Mouse (Mus musculus): ENCODE results near the gene Nop56. TPM values are rescaled to one million over a fixed set of nuclear protein-coding genes. Genes with fewer than 3 reads are reported as not detected.

The Nop56 gene
- 322 and 360 TPM in 2 replicates for polyA plus RNA-seq (2015; fragmentation: Nextera tagmentation; extraction: Ambion mirVana)

DNA sequence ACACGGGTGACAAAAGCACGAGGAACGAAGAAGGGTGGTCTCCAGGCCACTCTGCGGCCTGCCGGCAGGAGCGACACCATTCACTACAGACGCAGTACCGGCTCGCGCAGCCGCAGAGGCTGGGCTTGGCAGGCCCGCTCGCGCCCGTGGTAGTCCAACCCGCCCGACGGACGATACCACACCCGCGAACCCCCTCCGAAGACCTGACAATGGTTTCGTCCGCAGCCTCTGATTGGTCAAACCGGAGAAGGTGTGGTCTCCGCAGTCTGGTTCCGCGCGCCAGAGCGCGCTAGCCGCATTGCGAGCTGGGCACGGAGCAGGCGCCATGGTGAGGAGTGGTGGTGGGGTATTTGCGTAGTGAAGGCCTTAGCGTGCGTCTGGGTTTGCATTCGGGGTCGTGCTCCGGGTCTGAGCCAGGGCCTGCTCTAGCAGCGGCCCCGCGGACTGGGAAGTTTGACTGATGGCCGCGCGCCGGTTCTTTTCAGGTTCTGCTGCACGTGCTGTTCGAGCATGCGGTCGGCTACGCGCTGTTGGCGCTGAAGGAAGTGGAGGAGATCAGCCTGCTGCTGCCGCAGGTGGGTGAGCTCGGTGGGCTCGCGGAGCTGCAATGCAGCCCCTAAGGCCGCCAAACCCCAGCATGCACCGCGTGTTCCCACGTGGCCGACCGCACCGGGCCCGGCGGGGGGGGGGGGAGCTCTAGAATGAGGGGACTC lies at the start of gene Nop56:
Gene Nop56, plus strand, starts transcription at position 282 of the 713 bp plus-strand sequence.
- peak; percentile 99 for DNase-seq (ENCODE audit: low spot score)

DNA sequence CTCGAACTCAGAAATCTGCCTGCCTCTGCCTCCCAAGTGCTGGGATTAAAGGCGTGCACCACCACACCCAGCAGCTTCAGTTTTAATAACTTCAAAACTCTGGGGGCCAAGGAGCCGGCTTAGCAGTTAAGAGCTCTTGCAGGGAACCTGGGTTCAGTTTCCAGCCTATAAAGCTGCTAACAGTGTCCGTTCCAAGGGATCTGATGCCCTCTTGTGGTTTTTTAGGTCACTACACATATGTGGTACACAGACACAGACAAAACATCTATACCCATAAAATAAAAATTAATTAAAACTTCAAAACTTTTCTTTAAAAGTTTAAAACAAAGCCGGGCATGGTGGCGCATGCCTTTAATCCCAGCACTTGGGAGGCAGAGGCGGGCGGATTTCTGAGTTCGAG lies 27.3 kb upstream of the Nop56 start:
- peak; percentile 51 for DNase-seq (ENCODE audit: low spot score)

DNA sequence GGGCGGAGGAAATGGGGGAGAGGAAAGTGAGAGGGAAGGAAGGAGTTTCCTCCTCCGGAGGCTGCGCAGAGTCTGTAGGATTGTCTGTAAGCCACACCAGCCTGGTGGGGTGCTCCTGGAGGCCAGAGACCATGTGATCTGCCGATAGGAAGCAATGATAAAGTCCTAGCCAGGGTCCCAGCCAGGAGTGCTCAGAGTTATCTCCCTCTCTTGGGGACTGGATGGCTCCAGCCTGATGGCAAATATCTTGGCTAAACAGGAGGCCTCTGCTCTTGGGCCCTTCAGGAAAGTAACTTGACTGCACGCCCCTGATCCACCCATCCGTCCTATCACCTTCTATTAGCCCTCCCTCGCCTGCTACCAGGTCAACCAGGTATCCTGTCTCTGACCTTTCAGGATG lies 26.0 kb upstream of the Nop56 start:
- no peak for DNase-seq (ENCODE audit: low spot score)

DNA sequence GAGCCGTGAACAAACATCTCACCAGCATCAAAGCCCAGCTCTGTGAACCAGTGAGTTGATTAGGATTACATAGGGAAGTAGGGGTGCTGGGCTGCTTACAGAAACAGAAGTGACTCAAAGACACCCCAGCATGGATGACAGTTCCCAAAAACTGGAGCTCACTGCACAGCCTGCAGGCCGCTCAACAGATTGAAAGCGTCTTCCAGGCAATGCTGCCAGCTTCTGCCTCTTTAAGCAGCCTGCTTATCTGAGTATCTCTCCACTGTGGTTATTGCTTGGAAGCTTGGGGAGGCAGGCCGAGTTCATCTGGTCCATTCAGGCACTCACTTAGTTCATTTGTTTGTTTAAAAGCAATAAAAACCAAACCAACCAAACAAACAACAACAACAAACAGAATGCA lies 17.5 kb upstream of the Nop56 start:
- DNase-seq (ENCODE audit: low spot score): no peak

DNA sequence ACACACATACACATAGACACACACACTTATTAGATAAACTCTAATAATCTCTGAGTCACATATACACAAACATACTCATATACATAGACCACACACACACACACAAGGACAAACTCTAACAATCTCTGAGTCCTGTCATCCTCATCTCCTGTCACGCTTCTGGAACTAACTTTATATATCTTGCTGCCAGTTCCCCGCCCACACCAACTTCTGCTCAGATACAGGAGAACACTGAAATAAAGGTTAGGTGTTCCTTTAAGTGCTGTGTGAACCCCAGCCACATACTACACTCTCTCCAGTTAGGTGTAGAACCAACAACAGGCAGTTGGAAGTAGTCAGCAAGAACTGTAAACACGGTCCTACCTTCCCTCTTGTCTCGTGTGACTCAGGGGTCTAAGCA lies 13.4 kb upstream of the Nop56 start:
- no peak for DNase-seq (ENCODE audit: low spot score)

DNA sequence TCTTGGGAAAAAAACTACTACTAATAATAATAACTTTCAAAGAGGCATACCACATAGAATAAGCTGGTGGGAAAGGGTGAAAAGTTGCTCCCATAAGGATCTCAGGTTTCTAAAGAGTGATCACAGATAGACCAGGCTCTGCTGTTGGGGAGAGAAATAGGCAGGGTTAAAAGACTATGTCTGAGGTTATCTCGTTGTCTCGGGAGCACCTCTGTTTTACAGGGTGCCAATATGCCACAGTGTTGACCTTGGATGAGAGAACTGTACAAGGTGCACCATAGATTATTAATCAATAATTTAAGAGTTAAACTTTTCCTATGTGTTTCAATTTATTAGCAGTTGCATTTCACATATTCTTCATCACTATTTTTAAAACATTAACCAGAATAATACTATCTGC lies 12.3 kb upstream of the Nop56 start:
- DNase-seq (ENCODE audit: low spot score): no peak

DNA sequence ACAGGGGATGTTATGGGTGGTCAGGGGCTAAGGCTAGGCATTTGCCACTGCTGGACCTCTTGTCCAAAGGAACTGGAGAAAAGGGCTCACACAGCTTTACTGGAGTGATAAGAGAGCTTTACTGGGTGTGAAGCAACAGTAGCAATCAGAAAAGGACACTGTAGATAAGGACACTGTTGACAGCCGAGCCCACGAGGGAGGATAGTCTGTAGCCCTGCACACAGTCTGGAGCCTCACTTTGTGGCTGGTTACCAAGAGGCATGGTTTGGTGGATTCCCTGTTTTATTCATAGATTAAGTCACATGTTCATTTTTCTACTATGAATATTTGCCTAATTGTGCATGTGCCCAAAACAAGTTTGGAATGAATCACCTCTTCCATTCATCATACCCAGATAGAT lies 11.8 kb upstream of the Nop56 start:
- DNase-seq (ENCODE audit: low spot score): no peak

DNA sequence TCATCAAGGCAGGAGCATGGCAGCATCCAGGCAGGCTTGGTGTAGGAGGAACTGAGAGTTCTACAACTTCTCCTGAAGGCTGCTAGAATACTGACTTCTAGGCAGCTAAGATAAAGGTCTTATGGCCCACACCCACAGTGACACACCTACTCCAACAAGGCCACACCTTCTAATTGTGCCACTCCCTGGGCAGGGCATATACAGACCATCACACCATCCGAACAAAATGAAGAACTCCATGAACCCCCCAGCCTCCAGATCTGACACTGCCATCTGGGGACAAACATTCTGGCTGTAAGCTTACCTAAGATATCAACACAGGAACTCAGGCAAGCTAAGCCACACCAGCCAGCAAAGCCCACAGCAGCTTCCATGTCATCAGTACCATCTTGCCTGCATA lies 8.7 kb upstream of the Nop56 start:
- no peak for DNase-seq (ENCODE audit: low spot score)

DNA sequence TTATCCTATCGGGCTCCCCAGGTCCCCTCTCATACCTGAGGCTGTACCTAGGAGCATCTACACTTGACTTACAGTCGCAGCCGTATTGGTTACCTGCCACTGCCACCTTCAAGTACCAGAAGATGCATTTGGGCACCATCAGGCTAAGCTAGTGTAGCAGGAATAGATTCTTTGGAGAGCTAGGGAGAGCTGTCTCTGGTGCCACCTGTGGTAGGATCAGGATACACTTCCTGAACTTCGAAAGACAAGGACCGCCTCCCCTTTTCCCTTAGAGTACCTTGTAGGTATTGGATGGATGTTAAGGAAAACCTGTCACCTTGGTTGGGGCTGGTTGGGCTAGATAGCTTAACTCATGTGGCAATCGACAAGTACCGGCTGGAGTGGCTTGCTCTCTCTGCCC lies 6.2 kb upstream of the Nop56 start:
- DNase-seq (ENCODE audit: low spot score): no peak

DNA sequence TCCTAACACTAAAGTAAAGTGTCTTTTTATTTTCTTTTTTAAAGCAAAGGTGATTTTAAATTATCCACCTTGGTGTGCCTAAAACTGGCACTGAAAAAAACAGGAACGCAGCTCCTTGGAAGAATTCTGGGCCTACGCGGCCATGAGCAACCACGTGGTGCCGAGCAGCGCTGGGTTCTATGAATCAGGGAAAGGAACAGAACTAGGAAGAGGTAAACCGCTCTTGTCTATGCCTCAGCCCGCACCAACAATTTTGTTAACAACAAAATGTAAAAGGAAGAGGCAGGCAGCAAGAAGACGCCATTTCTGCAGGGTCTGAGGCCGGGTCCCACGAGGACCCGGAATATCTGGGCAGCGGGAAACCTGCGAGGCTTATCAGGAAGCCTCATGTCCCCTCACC lies 498 bp upstream of the Nop56 start:
- DNase-seq (ENCODE audit: low spot score): no peak

DNA sequence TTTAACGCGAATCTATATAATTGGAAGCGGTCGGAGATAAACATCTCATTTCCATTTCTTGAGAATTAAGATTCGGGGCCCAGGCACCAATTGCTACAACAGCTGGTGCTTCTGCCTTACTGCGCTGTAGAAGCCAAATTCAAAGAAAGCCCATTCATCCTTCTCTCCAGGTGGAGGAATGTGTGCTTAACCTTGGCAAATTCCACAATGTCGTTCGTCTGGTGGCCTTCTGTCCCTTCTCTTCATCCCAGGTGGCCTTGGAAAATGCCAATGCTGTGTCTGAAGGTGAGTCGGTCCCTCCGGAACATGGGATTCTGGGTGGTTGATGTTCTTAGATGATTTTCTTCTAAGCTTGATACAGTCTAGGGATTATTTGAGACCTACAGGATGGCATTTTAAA lies 632 bp downstream of the Nop56 start:
- DNase-seq (ENCODE audit: low spot score): no peak

DNA sequence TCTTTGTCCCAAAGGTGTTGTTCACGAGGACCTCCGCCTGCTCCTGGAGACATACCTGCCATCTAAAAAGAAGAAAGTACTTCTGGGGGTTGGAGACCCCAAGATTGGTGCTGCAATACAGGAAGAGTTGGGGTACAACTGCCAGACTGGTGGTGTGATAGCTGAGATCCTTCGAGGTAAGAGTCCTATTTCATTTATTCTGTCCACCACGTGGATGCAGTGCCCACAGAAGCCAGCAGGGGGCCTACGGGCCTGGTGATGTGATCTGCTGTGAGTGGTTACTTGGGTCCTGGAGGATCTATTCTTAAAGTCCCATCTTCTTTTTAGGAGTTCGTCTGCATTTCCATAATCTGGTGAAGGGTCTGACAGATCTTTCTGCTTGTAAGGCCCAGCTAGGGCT lies 1.4 kb downstream of the Nop56 start:
- DNase-seq (ENCODE audit: low spot score): peak; percentile 71

DNA sequence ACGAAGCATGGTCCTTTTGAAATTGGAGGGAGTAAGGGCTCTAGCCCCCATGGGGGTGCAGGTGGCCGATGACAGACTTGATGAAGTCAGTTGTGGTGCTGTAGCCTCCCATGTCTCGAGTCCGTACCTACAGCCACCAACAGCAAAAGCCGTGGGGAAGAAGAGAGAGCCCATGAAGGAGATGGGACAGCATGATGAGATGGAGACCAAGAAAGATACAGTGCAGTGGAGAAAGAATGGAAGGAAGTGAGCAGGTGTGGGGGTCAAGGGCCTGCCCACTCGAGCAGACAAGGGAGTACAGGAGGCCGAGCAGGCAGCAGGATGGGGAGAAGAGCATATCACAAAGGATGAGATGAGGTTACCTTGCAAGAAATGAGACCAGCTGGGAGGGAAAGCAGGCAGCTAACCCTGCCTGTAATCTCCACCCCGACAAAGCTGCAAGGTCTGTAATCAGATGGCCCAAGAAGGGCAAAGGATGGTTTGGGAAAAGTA lies 5.4 kb downstream of the Nop56 start:
- no peak for DNase-seq (ENCODE audit: low spot score)

DNA sequence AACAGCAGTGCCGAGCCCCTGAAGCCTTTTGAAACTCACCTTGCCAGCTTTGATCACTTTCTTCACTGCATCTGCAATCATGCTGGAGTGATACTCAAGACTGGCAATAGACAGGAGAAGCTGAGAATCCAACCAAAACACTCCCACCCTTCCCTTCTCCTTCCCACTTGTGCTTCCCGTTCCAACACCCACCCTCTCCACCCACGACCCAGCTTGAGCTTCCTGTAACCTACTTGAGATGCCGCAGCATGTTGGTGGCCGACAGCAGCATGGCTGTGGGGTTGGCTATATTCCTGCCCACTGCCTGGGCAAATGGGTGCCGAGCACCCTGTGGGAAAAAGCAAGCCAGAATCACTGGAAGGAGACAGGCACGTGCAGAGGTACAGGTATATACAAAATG lies 6.0 kb downstream of the Nop56 start:
- no peak for DNase-seq (ENCODE audit: low spot score)

DNA sequence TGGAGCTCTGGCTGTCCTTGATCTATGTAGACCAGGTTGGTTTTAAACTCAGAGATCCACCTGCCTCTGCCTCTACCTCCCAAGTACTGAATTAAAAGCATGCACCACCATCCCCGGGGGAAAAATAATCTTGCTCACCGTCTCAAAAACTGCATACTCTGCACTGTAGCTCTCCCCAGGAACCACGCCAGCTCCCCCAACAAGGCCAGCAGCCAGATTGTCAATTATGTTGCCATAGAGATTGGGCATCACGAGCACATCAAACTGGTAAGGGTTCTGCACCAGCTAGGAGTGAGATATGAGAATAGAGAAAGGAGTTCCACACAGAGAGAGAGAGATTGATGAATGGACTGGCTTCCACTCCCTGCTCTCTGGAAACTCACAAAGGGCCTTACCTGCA lies 6.6 kb downstream of the Nop56 start:
- DNase-seq (ENCODE audit: low spot score): no peak

DNA sequence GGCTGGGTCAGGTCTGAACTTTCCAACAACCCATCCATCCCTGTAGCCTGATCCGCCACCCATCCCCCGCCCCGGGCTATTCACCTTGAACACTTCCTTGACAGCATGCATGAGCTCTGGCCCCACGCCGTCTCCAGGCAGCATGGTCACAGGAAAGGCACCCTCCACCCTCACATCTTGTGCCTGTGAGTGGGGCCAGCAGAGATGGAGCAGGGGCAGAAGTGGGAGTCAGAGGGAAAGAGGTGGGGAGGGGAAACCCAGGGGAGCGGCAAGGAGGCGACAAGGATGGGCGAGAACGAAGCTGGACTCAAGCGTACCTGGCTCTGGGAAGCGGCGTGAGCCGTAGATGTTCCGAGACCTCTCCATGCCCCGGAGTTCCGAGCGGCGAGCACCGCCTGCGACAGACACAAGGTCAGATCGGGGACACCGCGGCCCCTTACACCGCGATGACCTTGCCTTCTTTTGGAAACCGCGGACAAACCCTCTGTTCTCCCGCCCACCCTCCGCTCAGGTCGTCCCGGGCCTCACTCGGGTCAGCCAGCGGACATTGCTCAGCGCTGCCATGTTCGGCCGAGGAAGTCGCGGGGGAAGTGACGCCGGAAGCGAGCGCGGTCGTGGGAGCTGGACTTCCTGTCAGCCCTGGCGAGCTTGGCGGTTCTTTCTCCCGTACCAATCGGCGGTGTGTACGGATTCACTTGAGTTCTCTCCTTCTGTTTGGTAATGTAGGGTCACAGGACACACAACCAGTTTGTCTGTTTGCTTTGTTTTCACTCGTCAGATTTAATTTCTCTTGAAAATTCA lies 9.8 kb downstream of the Nop56 start, which contains the start of gene Idh3b:
Gene Idh3b, minus strand, starts transcription at position 694 of the 801 bp plus-strand sequence.
- peak; percentile 73 for DNase-seq (ENCODE audit: low spot score)

DNA sequence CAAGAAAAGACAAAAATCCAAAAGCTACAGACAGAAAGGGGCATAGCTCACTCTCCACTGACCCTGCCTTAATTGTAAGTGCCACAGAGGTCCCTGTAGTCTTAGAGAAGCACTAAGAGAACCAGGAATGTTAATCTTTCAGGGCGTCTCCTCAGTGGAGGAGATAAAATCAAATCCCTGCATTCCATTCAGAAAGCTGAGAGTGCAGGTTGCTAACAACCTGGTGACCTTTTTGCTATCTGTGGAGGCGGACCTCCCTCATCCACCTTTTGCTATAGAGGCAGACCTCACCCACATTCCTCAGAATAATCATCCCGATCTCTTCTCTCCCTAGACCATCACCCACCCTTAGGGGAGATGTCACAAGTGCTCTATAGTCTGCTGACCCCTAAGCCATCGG lies 14.9 kb downstream of the Nop56 start:
- no peak for DNase-seq (ENCODE audit: low spot score)

DNA sequence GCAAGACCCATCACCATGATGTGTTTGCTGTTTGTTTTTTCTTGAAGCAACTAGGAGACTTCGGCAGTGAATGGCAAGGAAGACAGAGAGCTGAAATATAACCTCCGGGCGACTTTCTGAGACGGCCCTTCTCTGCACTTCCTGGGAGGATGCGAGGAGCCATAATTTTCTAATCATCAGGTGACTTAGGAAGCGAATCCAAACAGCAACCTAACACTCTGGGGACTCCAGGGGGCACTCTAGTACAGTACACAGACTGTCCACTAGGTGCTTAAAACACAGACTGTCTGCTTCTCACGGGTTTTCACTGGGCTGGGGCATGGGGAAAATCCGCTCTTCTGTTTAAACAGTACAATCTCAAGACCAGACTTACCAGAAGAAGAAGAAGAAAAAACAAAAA lies 17.2 kb downstream of the Nop56 start:
- DNase-seq (ENCODE audit: low spot score): peak; percentile 60

DNA sequence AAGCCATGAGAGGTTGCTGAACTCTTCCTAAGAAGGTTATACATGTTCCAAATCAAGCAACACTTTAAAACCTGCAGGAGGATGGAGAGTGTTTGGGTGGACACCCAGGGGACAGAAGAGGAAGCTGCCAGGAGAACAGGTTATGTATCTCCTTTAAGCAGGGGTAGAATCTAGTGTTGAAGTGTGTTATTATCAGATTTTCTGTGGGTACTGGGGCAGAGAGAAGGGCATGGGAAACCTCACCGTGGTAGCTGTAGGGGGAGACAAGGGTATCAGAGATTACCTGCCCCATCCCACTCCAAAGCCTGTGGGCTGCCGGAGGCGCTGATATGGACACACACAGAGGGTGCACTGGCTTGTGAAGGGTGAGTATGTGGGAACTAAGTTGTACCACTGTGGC lies 18.8 kb downstream of the Nop56 start:
- DNase-seq (ENCODE audit: low spot score): no peak

DNA sequence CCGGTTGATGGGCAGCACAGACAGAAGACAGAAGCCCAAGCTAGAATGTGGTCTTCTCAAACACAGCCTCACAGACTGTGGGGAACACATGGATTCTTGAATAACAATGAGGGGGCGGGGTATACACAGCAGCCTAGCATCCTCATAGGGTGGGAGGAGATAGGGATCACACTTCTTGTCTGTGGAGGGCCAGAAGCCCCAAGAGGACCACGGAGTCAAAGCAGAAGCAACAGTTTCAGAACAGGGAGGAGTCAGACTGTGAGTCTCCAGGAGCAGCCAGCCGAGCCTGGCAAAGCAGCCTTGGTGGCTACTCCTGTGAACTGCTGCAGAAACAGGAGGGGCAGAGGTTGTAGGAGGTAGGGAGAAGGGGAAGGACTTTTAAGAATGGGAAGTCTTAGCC lies 19.3 kb downstream of the Nop56 start:
- DNase-seq (ENCODE audit: low spot score): no peak

DNA sequence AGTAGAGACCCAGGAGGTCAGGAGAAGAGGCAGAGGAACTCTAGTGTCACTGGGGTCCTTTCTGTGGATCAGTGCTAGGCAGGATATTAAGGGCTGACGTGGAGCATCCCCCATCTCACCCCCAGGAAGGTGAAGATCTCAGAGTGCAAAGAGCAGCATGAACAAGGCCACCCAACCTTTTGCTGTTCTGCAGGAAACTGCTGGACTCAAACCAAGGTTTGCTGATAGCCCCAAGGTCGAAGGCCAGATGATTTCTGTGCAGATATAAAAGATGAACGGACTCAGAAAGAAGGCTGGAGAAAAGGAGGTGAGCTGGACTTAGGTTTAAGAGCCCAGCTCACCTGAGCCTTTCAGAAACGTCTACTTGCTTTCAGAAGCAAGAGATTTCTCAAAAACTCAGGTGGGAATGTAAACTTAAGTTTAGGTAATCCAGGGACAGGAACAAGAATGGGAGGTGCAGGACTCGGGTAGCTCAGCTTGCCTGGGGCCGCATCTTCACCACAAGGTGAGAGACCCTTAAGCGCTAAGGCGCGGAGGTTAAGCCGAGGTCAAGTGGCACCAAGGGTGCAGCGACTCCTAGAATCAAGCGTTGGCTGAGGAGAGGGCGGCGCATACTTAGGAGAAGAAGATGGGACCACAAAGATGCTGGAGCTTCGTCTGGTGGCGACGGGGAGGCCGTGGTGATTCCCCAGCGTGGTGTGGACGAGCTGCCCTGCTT lies 20.1 kb downstream of the Nop56 start:
- DNase-seq (ENCODE audit: low spot score): no peak

DNA sequence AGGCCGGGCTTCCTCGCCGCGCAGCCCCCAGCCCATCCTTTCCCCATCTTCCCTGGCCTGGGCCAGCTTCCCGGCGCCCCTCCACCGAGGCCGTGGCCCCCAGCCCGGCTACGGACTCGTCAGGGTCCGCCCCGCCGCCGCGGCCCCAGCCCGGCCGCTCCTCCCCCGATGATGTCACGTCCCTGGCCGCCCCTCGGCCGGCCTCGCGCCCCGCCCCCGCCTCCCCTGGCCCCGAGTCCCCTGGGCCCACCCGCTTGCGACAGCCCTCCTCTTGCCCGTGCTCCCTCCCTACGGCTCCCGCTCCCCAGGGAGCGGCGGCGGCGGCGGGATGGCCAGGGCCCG lies 20.7 kb downstream of the Nop56 start, which contains the start of gene Ebf4:
Gene Ebf4, plus strand, starts transcription at position 234 of the 342 bp plus-strand sequence.
- no peak for DNase-seq (ENCODE audit: low spot score)
